Mouse (Mus musculus) cortical plate, adult 2 months (tissue): ENCODE measurements around the gene Agtpbp1.

Experiments used
- CTCF ChIP-seq: fragments of 200-500 bp; IDR thresholded peaks from 2 replicates; pipeline ENCODE4 v1.5.1; 2011; ENCODE audit warnings: mild to moderate bottlenecking, control low read depth, low read length; ENCODE audit not compliant: insufficient read depth; ENCODE audit errors: extremely low read depth
- POLR2A ChIP-seq: fragments of 200-500 bp; IDR thresholded peaks from 2 replicates; pipeline ENCODE4 v1.6.1; 2011; ENCODE audit warnings: mild to moderate bottlenecking, low read length, control low read depth; ENCODE audit not compliant: insufficient read depth; ENCODE audit errors: extremely low read depth

DNA sequence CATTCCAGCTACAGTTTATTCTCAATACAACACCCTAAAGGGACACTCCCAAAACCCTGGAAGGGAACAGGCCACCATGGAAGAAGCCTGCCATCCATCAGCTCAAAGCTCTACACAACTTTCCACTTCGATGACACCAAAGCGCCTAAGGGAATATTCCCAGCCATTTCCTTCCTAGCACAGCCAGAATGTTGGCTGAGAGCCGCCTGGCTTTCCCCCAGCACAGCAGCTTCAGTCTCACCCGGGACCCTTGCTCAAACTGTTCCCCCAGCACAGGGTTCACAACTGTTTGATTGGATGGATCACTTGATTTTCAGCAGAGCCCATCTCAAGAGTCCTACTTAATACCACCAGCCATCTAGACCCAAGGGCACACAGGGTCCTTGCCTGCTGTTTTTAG, 37.3 kb downstream of the Agtpbp1 start:
- TF ChIP-seq CTCF, result no peak
- TF ChIP-seq POLR2A, result no peak
